Comparison of ENCODE assay signal across 8 mouse cellular contexts in genomic region chr4:130960118-130960734, GRCm38 (mm10). TPM values are rescaled to one million over a fixed set of nuclear protein-coding genes. Genes with fewer than 3 reads are reported as not detected.
DNase-seq lines count a peak whose midpoint lies in the region; ATAC-seq lines count a peak whose summit lies in the region.

No protein-coding gene starts in this region.

- no peaks in the 10 kb centered on the region for H3K27me3 ChIP-seq in intestine, embryonic 14.5 days (replicated peaks; ENCODE audit: control insufficient read depth, insufficient read depth, low read length)
- H3K27me3 ChIP-seq in intestine, embryonic 16.5 days (replicated peaks; ENCODE audit: control insufficient read depth, insufficient read depth, low read length) = no peaks in the 10 kb centered on the region
- no peaks in the 10 kb centered on the region for H3K27me3 ChIP-seq in midbrain, embryonic 15.5 days (replicated peaks)

- no peak overlapping the region for H3K27ac ChIP-seq in intestine, embryonic 14.5 days (ENCODE audit: low read depth)
- no peak overlapping the region for H3K27ac ChIP-seq in intestine, embryonic 16.5 days (ENCODE audit: low read length)
- H3K27ac ChIP-seq in midbrain, embryonic 15.5 days = no peak overlapping the region

- 28% methylated on average over 9 of the region's 9 CpGs for WGBS in intestine, embryonic 14.5 days
- 29% methylated on average over 9 of the region's 9 CpGs for WGBS in intestine, embryonic 16.5 days
- 31% methylated on average over 9 of the region's 9 CpGs for WGBS in midbrain, embryonic 15.5 days

- H3K36me3 ChIP-seq in intestine, embryonic 14.5 days (ENCODE audit: control insufficient read depth, insufficient read depth, low read length) = no peaks in the 10 kb centered on the region
- H3K36me3 ChIP-seq in intestine, embryonic 16.5 days (ENCODE audit: control insufficient read depth, insufficient read depth, low read length) = no peaks in the 10 kb centered on the region
- H3K36me3 ChIP-seq in midbrain, embryonic 15.5 days (replicated peaks) = no peaks in the 10 kb centered on the region

- intact Hi-C loops in left cerebral cortex, postnatal 36 days (cut with DNase I) = loop anchor here (1.0 to 5.0 kb wide), 4 partner anchors 295 to 878 kb away; partner anchors contain the start of gene Ptpru

- H3K9me3 ChIP-seq in intestine, embryonic 14.5 days (ENCODE audit: control insufficient read depth, low read length) = no peaks in the 10 kb centered on the region
- H3K9me3 ChIP-seq in intestine, embryonic 16.5 days (ENCODE audit: control insufficient read depth, low read length) = no peaks in the 10 kb centered on the region
- H3K9me3 ChIP-seq in midbrain, embryonic 15.5 days = no peaks in the 10 kb centered on the region

- peak; percentile 63; the same call in 1 of the 2 replicates for ATAC-seq in intestine, embryonic 14.5 days (replicated peaks; ENCODE audit: low FRiP score, low TSS enrichment, low read depth)
- ATAC-seq in intestine, embryonic 16.5 days = no peak
- peak; percentile 81 for ATAC-seq in midbrain, embryonic 15.5 days (replicated peaks)

- peak; percentile 98 for DNase-seq in intestine, embryonic 14.5 days (ENCODE audit: low spot score)
- peak; percentile 80 for DNase-seq in embryo, embryonic 11 days
- DNase-seq in gastrocnemius, postnatal 25 days = peak; percentile 31
- DNase-seq in kidney, adult 18-20 months = peak; percentile 83
- DNase-seq in left cerebral cortex, postnatal 36 days (ENCODE audit: low spot score in 2 of 2) = peak; percentile 78 to 83
- peak; percentile 67 to 85 for DNase-seq in spleen, postnatal 10 days (ENCODE audit: low spot score in 2 of 2)

- H3K9ac ChIP-seq in intestine, embryonic 14.5 days (ENCODE audit: low read length) = no peak overlapping the region
- H3K9ac ChIP-seq in intestine, embryonic 16.5 days (ENCODE audit: low read depth, low read length) = no peak overlapping the region
- H3K9ac ChIP-seq in midbrain, embryonic 15.5 days = no peak overlapping the region

- H3K4me1 ChIP-seq in intestine, embryonic 14.5 days (replicated peaks; ENCODE audit: control insufficient read depth, insufficient read depth, low read length) = no peaks in the 10 kb centered on the region
- H3K4me1 ChIP-seq in intestine, embryonic 16.5 days (ENCODE audit: control insufficient read depth, insufficient read depth, low read length) = no peaks in the 10 kb centered on the region
- peaks cover 8% of the 10 kb centered on the region for H3K4me1 ChIP-seq in midbrain, embryonic 15.5 days

- H3K4me2 ChIP-seq in intestine, embryonic 14.5 days (ENCODE audit: low read length) = no peak overlapping the region
- H3K4me2 ChIP-seq in intestine, embryonic 16.5 days (ENCODE audit: low read depth, low read length) = no peak overlapping the region
- no peak overlapping the region for H3K4me2 ChIP-seq in midbrain, embryonic 15.5 days

- no peak overlapping the region for H3K4me3 ChIP-seq in intestine, embryonic 14.5 days (ENCODE audit: low read depth, low read length)
- no peak overlapping the region for H3K4me3 ChIP-seq in intestine, embryonic 16.5 days (ENCODE audit: low read length)
- no peak overlapping the region for H3K4me3 ChIP-seq in midbrain, embryonic 15.5 days

RNA-seq across cellular contexts. Expression of gene Matn1, which starts 16.0 kb away (rescaled TPM):
- not detected in 2 replicates for polyA plus RNA-seq in intestine, embryonic 14.5 days (2014; fragmentation: Nextera tagmentation; extraction: Ambion mirVana)
- polyA plus RNA-seq in intestine, embryonic 16.5 days (2015; fragmentation: Nextera tagmentation; extraction: Ambion mirVana) = not detected in 2 replicates
- not detected for total RNA-seq in gastrocnemius, postnatal 25 days (2021)
- 1 to 10 TPM; 1.4 to 1.7 TPM for total RNA-seq in left cerebral cortex, postnatal 36 days (2021)
- polyA plus RNA-seq in midbrain, embryonic 15.5 days (2015; fragmentation: Nextera tagmentation; extraction: Ambion mirVana) = 0.24 and 0.32 TPM in 2 replicates

RNA-seq across cellular contexts. Expression of gene Laptm5, which starts 47.3 kb away (rescaled TPM):
- polyA plus RNA-seq in intestine, embryonic 14.5 days (2014; fragmentation: Nextera tagmentation; extraction: Ambion mirVana) = 37.2 and 40.6 TPM in 2 replicates
- 33.1 and 38.7 TPM in 2 replicates for polyA plus RNA-seq in intestine, embryonic 16.5 days (2015; fragmentation: Nextera tagmentation; extraction: Ambion mirVana)
- 1 to 10 TPM; 3.1 to 6.7 TPM for total RNA-seq in gastrocnemius, postnatal 25 days (2021)
- 10 to 100 TPM; 33.3 to 38.6 TPM for total RNA-seq in left cerebral cortex, postnatal 36 days (2021)
- 28.4 and 32.8 TPM in 2 replicates for polyA plus RNA-seq in midbrain, embryonic 15.5 days (2015; fragmentation: Nextera tagmentation; extraction: Ambion mirVana)

Comparison
In these comparisons a context has a peak if more than half of its experiments do, and no peak if none do; other contexts are left out.
1. DNase-seq: peak in every context shown above with its lines; median percentile 98 in intestine, embryonic 14.5 days; 83 in kidney, adult 18-20 months; 80 in left cerebral cortex, postnatal 36 days; 80 in embryo, embryonic 11 days; 76 in spleen, postnatal 10 days; 31 in gastrocnemius, postnatal 25 days.